Mouse (Mus musculus) inflammation-experienced regulatory T-cells, adult 16 weeks (primary cell): ENCODE measurements around the gene Fam114a1. TPM values are rescaled to one million over a fixed set of nuclear protein-coding genes. Genes with fewer than 3 reads are reported as not detected.

Source experiments
- polyA plus RNA-seq: library from polyadenylated mRNA; unstranded; fragments of 100-300 nt; shearing (Covaris generic); gene quantifications from one replicate; pipeline ENCODE4 v1.2.1, GENCODE M21; 2017

Fam114a1 gene
- 3.0 TPM for polyA plus RNA-seq

DNA sequence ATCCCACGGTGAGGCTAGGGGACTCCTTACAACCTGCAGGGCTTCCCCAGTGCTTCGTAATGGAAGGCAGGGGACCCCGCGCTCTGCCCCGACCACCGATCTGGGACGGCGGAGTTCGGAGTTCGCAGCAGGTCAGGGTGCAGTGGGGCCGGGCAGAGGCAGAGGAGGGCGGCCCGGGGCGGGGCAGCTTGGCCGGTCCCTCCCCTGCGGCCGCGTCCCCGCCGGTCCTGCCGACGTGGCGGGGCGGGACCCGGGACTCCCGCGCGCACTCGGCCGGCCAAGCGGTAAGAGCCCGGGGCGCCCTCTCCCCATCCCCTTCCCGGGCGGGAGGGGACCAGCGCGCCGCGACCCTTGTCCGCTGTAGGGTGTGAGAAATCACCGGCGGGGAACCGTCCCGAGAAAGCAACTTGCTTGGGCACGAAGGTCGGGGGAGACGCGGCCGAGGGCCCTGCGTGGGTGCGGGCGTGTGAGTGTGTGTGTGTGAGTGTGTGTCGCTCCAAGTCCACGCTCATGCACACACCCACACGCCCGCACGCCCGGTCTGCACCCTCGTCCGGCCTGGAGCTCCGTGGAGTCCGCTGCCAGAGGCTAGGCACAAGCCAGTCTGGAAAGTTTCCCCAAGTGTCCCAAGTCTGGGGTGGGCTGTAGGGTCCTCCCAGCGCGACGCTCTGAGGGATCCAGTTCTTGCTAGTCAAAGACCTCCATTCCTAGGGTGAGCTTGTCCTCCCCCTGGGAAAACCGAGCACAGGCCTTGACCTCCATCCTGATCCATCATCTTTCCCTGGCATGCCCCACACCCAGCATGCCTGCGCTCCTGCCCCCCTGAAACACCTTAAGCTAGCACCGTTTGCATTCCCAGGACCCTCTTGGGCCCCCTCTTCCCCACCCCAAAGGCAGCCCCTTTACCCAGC, at the start of gene Fam114a1:
TSS of gene Fam114a1 (plus strand) at position 211 of the 911 bp plus-strand sequence.

GRCm38 (mm10) chr5:64959843-64960230, 10.0 kb upstream of the Fam114a1 start, which contains the start of gene Tlr6:
Gene Tlr6 (minus strand): TSS chr5:64960097.

Other genes with a start within 250 kb of the Fam114a1 start
- gene Klf3, start 166.7 kb upstream of the Fam114a1 start, polyA plus RNA-seq = 55.6 TPM
- 92.9 TPM for gene Tlr1, start 36.5 kb upstream of the Fam114a1 start, polyA plus RNA-seq
- gene Tlr6, start 10.0 kb upstream of the Fam114a1 start, polyA plus RNA-seq = 8.8 TPM
- 26.4 TPM for gene Tmem156, start 122.1 kb downstream of the Fam114a1 start, polyA plus RNA-seq
- 3.5 TPM for gene Klhl5, start 137.5 kb downstream of the Fam114a1 start, polyA plus RNA-seq
- 9.3 TPM for gene Wdr19, start 229.6 kb downstream of the Fam114a1 start, polyA plus RNA-seq